Mouse (Mus musculus): Measurements from ENCODE around the gene Spata3. TPM values are rescaled to one million over a fixed set of nuclear protein-coding genes. Genes with fewer than 3 reads are reported as not detected.

Gene Spata3
- total and polyA plus RNA-seq, 2 experiments: not detected

GRCm38 (mm10) chr1:85993541-85993940 is 23.1 kb upstream of the Spata3 start:
- H3K27me3 ChIP-seq (ENCODE audit: control insufficient read depth, insufficient read depth, low read length): no peaks in the 10 kb centered on the region
- no peaks in the 10 kb centered on the region for H3K36me3 ChIP-seq (ENCODE audit: control insufficient read depth, insufficient read depth, low read length)
- H3K27ac ChIP-seq (replicated peaks; ENCODE audit: insufficient read depth, low read depth, low read length): no peak overlapping the region
- no peaks in the 10 kb centered on the region for H3K79me2 ChIP-seq (ENCODE audit: control insufficient read depth, insufficient read depth, low read length)
- no peak overlapping the region for H3K4me3 ChIP-seq (ENCODE audit: insufficient read depth, low read depth, low read length)
- DNase-seq (ENCODE audit: extremely low read depth, low read depth, low spot score): no peak
- no peak overlapping the region for H3K9ac ChIP-seq (ENCODE audit: low read depth, low read length)
- WGBS: 85% methylated on average over 4 of the region's 4 CpGs
- H3K4me1 ChIP-seq (ENCODE audit: control insufficient read depth, insufficient read depth, low read length): no peaks in the 10 kb centered on the region
- TF ChIP-seq CTCF (IDR thresholded peaks at IDR 0.05; ENCODE audit: low read depth, low read length): no peak
- no peak for TF ChIP-seq POLR2A (IDR thresholded peaks at IDR 0.05; ENCODE audit: extremely low read depth, insufficient read depth, low read length)

GRCm38 (mm10) chr1:85997221-85997620 is 19.4 kb upstream of the Spata3 start:
- Histone ChIP-seq H3K79me2 (ENCODE audit: control insufficient read depth, insufficient read depth, low read length) (no peaks in the 10 kb centered on the region), H3K4me3 (ENCODE audit: insufficient read depth, low read depth, low read length) (no peak overlapping the region), H3K9ac (ENCODE audit: low read depth, low read length) (no peak overlapping the region), H3K4me1 (ENCODE audit: control insufficient read depth, insufficient read depth, low read length) (no peaks in the 10 kb centered on the region), H3K36me3 (ENCODE audit: control insufficient read depth, insufficient read depth, low read length) (no peaks in the 10 kb centered on the region), H3K27ac (replicated peaks; ENCODE audit: insufficient read depth, low read depth, low read length) (no peak overlapping the region), H3K27me3 (ENCODE audit: control insufficient read depth, insufficient read depth, low read length) (no peaks in the 10 kb centered on the region)
- no peak for DNase-seq (ENCODE audit: extremely low read depth, low read depth, low spot score)
- 100% methylated on average over 1 of the region's 1 CpGs for WGBS
- TF ChIP-seq CTCF (IDR thresholded peaks at IDR 0.05; ENCODE audit: low read depth, low read length) (no peak), POLR2A (IDR thresholded peaks at IDR 0.05; ENCODE audit: extremely low read depth, insufficient read depth, low read length) (no peak)

- Histone ChIP-seq H3K9ac (ENCODE audit: low read depth, low read length) (no peak overlapping the region), H3K27ac (replicated peaks; ENCODE audit: insufficient read depth, low read depth, low read length) (no peak overlapping the region), H3K27me3 (ENCODE audit: control insufficient read depth, insufficient read depth, low read length) (no peaks in the 10 kb centered on the region), H3K79me2 (ENCODE audit: control insufficient read depth, insufficient read depth, low read length) (no peaks in the 10 kb centered on the region), H3K4me1 (ENCODE audit: control insufficient read depth, insufficient read depth, low read length) (no peaks in the 10 kb centered on the region), H3K4me3 (ENCODE audit: insufficient read depth, low read depth, low read length) (no peak overlapping the region), H3K36me3 (ENCODE audit: control insufficient read depth, insufficient read depth, low read length) (no peaks in the 10 kb centered on the region)
- 80% methylated on average over 4 of the region's 4 CpGs for WGBS
- no peak for TF ChIP-seq CTCF (IDR thresholded peaks at IDR 0.05; ENCODE audit: low read depth, low read length)
- no peak for TF ChIP-seq POLR2A (IDR thresholded peaks at IDR 0.05; ENCODE audit: extremely low read depth, insufficient read depth, low read length)
- DNase-seq (ENCODE audit: extremely low read depth, low read depth, low spot score): no peak
Measured at GRCm38 (mm10) chr1:85998012-85998411, 18.6 kb upstream of the Spata3 start.

- Histone ChIP-seq H3K9ac (ENCODE audit: low read depth, low read length) (no peak overlapping the region), H3K27me3 (ENCODE audit: control insufficient read depth, insufficient read depth, low read length) (no peaks in the 10 kb centered on the region), H3K27ac (replicated peaks; ENCODE audit: insufficient read depth, low read depth, low read length) (no peak overlapping the region), H3K79me2 (ENCODE audit: control insufficient read depth, insufficient read depth, low read length) (no peaks in the 10 kb centered on the region), H3K4me3 (ENCODE audit: insufficient read depth, low read depth, low read length) (no peak overlapping the region), H3K36me3 (ENCODE audit: control insufficient read depth, insufficient read depth, low read length) (no peaks in the 10 kb centered on the region), H3K4me1 (ENCODE audit: control insufficient read depth, insufficient read depth, low read length) (no peaks in the 10 kb centered on the region)
- WGBS: 76% methylated on average over 18 of the region's 18 CpGs
- no peak for DNase-seq (ENCODE audit: extremely low read depth, low read depth, low spot score)
- TF ChIP-seq POLR2A (IDR thresholded peaks at IDR 0.05; ENCODE audit: extremely low read depth, insufficient read depth, low read length): no peak
- TF ChIP-seq CTCF (IDR thresholded peaks at IDR 0.05; ENCODE audit: low read depth, low read length): no peak
Measured at GRCm38 (mm10) chr1:85999853-86000570, 16.6 kb upstream of the Spata3 start.

GRCm38 (mm10) chr1:86005540-86005939 is 11.1 kb upstream of the Spata3 start:
- Histone ChIP-seq H3K4me3 (ENCODE audit: insufficient read depth, low read depth, low read length) (no peak overlapping the region), H3K79me2 (ENCODE audit: control insufficient read depth, insufficient read depth, low read length) (no peaks in the 10 kb centered on the region), H3K9ac (ENCODE audit: low read depth, low read length) (no peak overlapping the region), H3K27ac (replicated peaks; ENCODE audit: insufficient read depth, low read depth, low read length) (no peak overlapping the region), H3K36me3 (ENCODE audit: control insufficient read depth, insufficient read depth, low read length) (no peaks in the 10 kb centered on the region), H3K27me3 (ENCODE audit: control insufficient read depth, insufficient read depth, low read length) (no peaks in the 10 kb centered on the region), H3K4me1 (ENCODE audit: control insufficient read depth, insufficient read depth, low read length) (no peaks in the 10 kb centered on the region)
- no peak for DNase-seq (ENCODE audit: extremely low read depth, low read depth, low spot score)
- 90% methylated on average over 10 of the region's 10 CpGs for WGBS
- TF ChIP-seq POLR2A (IDR thresholded peaks at IDR 0.05; ENCODE audit: extremely low read depth, insufficient read depth, low read length) (no peak), CTCF (IDR thresholded peaks at IDR 0.05; ENCODE audit: low read depth, low read length) (no peak)

GRCm38 (mm10) chr1:86006040-86006439 is 10.6 kb upstream of the Spata3 start:
- H3K79me2 ChIP-seq (ENCODE audit: control insufficient read depth, insufficient read depth, low read length): no peaks in the 10 kb centered on the region
- no peaks in the 10 kb centered on the region for H3K4me1 ChIP-seq (ENCODE audit: control insufficient read depth, insufficient read depth, low read length)
- no peak for TF ChIP-seq CTCF (IDR thresholded peaks at IDR 0.05; ENCODE audit: low read depth, low read length)
- no peak for TF ChIP-seq POLR2A (IDR thresholded peaks at IDR 0.05; ENCODE audit: extremely low read depth, insufficient read depth, low read length)
- H3K27me3 ChIP-seq (ENCODE audit: control insufficient read depth, insufficient read depth, low read length): no peaks in the 10 kb centered on the region
- no peaks in the 10 kb centered on the region for H3K36me3 ChIP-seq (ENCODE audit: control insufficient read depth, insufficient read depth, low read length)
- no peak for DNase-seq (ENCODE audit: extremely low read depth, low read depth, low spot score)
- H3K27ac ChIP-seq (replicated peaks; ENCODE audit: insufficient read depth, low read depth, low read length): no peak overlapping the region
- no peak overlapping the region for H3K4me3 ChIP-seq (ENCODE audit: insufficient read depth, low read depth, low read length)
- no peak overlapping the region for H3K9ac ChIP-seq (ENCODE audit: low read depth, low read length)
- 92% methylated on average over 6 of the region's 6 CpGs for whole genome bisulfite sequencing

All from liver, adult 2 months (tissue).